Mouse (Mus musculus): ENCODE results near the gene Lhfpl1. TPM values are rescaled to one million over a fixed set of nuclear protein-coding genes. Genes with fewer than 3 reads are reported as not detected.
"Not testable (repeated sequence)": the region's sequence is repeated elsewhere in the genome, so short reads cannot be mapped to it uniquely, and the experiment has no call there.

Lhfpl1 gene
- 7.8 and 9.2 TPM in 2 replicates for polyA plus RNA-seq (2015; fragmentation: Nextera tagmentation; extraction: Ambion mirVana)

DNA sequence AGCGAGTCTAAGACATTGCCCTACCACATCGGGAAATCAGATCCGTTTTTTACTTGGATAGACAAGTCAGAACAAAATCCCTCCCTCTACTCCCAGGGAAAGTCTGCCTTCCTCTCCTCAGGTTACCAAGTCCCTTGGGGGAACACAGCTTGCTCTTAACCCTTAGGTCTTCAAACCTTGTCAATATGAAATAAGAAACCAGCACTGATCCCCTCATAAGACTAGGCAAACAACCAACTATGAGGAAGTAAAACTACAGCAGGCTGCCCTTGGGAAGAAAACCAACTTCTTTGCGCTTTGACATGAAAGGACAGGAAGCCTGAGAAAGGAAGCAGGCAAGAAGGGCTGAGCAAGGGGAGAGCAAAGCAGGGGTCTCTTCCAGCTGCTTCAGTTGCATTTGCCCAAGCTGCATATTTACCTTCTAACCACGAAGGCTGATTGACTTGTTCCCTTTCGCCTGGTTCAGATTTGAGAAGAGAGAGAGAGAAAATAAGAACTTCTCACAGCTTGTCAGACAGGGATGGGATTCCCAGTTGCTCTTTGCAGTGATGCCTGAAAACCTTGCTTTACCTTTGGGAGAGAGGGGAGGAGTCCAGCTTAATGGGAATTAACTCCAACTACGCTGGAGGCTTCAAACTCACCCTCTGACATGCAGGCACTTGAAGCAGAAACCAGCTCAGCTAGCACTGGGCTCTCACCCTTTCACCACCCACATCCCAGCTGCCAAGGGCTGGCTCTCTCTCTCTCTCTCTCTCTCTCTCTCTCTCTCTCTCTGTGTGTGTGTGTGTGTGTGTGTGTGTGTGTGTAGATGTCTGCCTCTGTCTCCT lies at the start of gene Lhfpl1:
Gene Lhfpl1, minus strand, starts transcription at position 713 of the 827 bp plus-strand sequence.
- H3K4me3 ChIP-seq: peak within 1 kb of the TSS; percentile 19
- 23% methylated on average over 7 of the region's 7 CpGs for WGBS
- ATAC-seq (ENCODE audit: insufficient number of reproducible peaks, low FRiP score, low TSS enrichment, low read depth): peak; percentile 71; the same call in 1 of the 2 replicates

DNA sequence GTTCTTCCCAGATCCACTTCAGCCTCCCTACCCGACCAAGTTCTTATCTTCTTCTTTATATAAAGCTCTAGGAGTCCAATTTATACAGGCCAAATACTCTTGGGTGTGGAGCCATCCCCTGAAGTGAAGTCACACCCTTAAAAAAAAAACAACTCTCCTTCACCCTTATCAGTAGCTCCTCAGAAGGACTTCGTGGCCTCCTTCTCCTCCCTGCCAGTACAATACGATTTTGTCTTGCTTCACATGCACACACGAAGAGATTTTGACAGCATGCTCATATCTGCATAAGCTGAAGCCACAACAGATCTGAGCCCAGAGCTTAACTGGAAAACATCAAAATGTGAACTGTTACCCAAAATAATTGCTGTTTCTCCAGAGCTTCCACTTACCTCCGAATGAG lies 22.9 kb upstream of the Lhfpl1 start:
- Histone ChIP-seq H3K27ac (no peak overlapping the region), H3K36me3 (no peaks in the 10 kb centered on the region), H3K4me1 (no peaks in the 10 kb centered on the region), H3K9me3 (no peaks in the 10 kb centered on the region), H3K27me3 (no peaks in the 10 kb centered on the region), H3K4me2 (no peak overlapping the region), H3K9ac (no peak overlapping the region), H3K4me3 (no peak overlapping the region)
- ATAC-seq (ENCODE audit: insufficient number of reproducible peaks, low FRiP score, low TSS enrichment, low read depth): no peak
- WGBS: 70% methylated on average over 5 of the region's 5 CpGs

More for the DNA sequence above, at the start of gene Lhfpl1:
- Histone ChIP-seq H3K9me3 (no peaks in the 10 kb centered on the region), H3K27me3 (no peaks in the 10 kb centered on the region), H3K36me3 (no peaks in the 10 kb centered on the region), H3K27ac (peak within 1 kb of the TSS; percentile 65; the same call in 1 of the 2 replicates), H3K4me1 (no peaks in the 10 kb centered on the region), H3K9ac (no peak within 1 kb of the TSS), H3K4me2 (no peak within 1 kb of the TSS)

DNA sequence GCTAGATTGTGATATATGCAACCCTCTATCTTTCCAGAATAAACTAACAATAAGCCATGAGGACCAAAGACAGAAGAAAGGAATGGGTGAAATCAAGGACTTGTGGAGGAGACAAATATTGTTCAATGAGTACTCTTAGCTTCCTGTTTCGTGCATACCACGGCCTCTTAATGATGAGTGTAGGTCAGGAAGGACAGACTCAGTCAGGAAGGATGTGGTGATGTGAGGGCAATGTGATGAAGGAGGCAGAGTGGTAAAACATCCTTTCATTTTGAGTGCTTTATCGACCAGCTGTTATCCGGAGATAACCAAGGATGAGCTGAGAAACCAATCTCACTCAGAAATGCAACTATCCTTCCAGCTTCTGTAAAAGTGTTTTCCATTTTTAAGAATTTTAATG lies 13.6 kb upstream of the Lhfpl1 start:
- no peak overlapping the region for H3K4me2 ChIP-seq
- WGBS: 81% methylated on average over 4 of the region's 4 CpGs
- H3K4me1 ChIP-seq: no peaks in the 10 kb centered on the region
- H3K9ac ChIP-seq: no peak overlapping the region
- no peaks in the 10 kb centered on the region for H3K36me3 ChIP-seq
- no peaks in the 10 kb centered on the region for H3K9me3 ChIP-seq
- no peak overlapping the region for H3K27ac ChIP-seq
- H3K4me3 ChIP-seq: no peak overlapping the region
- no peaks in the 10 kb centered on the region for H3K27me3 ChIP-seq
- ATAC-seq (ENCODE audit: insufficient number of reproducible peaks, low FRiP score, low TSS enrichment, low read depth): no peak

DNA sequence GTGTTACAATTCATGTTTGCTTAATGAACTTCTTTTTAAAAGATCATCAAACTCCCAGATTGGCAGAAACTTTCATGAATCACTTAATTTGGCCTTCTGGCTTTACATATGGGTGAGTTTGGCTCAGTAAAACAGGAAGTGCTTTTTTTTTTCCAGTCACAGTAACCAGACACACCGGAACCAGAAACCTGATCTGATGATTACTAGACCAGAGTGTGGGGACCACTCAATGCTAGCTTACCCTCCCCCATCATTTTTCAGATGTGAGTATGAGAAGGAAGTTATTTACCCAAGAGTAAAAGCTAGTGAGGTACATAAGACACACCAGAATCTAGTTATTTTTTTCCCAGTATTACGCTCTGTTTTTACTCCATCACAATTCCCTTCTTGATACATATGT lies 6.5 kb downstream of the Lhfpl1 start:
- no peak overlapping the region for H3K27ac ChIP-seq
- H3K4me2 ChIP-seq: no peak overlapping the region
- no peaks in the 10 kb centered on the region for H3K36me3 ChIP-seq
- H3K27me3 ChIP-seq: no peaks in the 10 kb centered on the region
- H3K4me3 ChIP-seq: no peak overlapping the region
- no peak for ATAC-seq (ENCODE audit: insufficient number of reproducible peaks, low FRiP score, low TSS enrichment, low read depth)
- H3K9ac ChIP-seq: no peak overlapping the region
- no peaks in the 10 kb centered on the region for H3K4me1 ChIP-seq
- H3K9me3 ChIP-seq: no peaks in the 10 kb centered on the region
- 59% methylated on average over 2 of the region's 2 CpGs for WGBS

DNA sequence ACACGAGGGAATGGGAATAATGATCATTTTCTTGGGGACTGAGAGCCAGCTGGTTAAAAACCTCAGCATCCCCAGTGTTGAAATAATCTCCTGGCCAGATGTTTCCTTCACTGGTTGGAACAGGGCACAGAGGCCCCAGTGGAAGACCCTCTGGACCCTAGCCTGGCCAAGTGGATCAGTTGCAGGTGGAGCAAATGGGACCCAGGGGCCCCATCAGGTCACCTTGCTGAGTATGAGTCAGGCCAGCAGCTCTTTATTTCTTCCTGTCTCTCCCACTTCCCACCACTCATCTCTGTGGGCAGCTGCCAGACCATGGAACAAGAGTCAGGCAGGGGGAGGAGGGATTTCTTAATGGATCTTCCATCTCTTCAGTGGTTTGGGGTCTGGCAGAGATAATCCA lies 12.7 kb downstream of the Lhfpl1 start:
- Histone ChIP-seq H3K27ac (no peak overlapping the region), H3K9me3 (no peaks in the 10 kb centered on the region), H3K36me3 (no peaks in the 10 kb centered on the region), H3K4me1 (no peaks in the 10 kb centered on the region), H3K9ac (no peak overlapping the region), H3K4me3 (no peak overlapping the region), H3K4me2 (no peak overlapping the region), H3K27me3 (no peaks in the 10 kb centered on the region)
- WGBS: 37% methylated on average over 1 of the region's 1 CpGs
- ATAC-seq (ENCODE audit: insufficient number of reproducible peaks, low FRiP score, low TSS enrichment, low read depth): peak; percentile 69; the same call in 1 of the 2 replicates

DNA sequence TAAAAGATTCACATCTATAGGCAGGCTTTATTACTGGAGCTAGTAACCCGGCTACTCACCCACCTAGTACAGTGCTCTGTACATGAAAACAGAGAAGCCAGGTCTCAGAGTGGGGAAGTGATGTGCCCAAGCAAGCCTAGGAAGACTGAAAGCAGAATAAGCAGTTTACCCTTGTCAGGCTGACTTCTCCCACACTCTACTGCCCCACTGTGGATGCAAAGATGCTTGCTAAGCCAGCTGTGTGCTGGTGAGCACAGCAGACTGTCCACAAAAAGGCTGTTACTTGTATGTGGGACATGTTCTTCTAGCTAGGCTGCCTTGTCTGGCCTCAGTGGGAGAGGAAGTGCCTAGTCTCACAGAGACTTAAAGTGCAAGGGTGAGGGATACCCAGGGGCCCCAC lies 40.3 kb downstream of the Lhfpl1 start:
- ATAC-seq (ENCODE audit: insufficient number of reproducible peaks, low FRiP score, low TSS enrichment, low read depth): no peak
- H3K4me2 ChIP-seq: no peak overlapping the region
- no peaks in the 10 kb centered on the region for H3K27me3 ChIP-seq
- no peaks in the 10 kb centered on the region for H3K9me3 ChIP-seq
- H3K4me1 ChIP-seq: no peaks in the 10 kb centered on the region
- H3K27ac ChIP-seq: no peak overlapping the region
- no peak overlapping the region for H3K4me3 ChIP-seq
- H3K36me3 ChIP-seq: no peaks in the 10 kb centered on the region
- WGBS: 67% methylated on average over 1 of the region's 1 CpGs
- H3K9ac ChIP-seq: no peak overlapping the region

DNA sequence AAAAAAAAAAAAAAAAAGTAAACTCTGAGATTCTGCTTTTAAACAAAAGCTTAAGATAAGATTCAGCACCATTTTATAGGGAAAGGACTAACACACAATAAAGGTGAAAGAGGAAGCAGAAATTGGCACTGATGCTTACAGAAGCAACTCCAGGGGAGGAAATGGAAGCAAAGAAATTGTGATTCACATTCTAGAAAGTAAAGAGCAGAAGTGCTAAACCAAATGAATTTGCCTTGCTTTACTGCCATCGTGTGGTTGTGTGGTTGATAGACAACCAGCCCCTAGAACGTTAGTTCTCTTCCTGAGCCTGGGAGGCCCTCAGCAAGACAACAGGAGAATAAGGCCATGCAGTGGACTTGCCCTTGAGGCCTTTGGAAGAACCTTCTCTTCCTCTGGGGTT lies 41.7 kb downstream of the Lhfpl1 start:
- Histone ChIP-seq H3K4me1 (no peaks in the 10 kb centered on the region), H3K4me2 (no peak overlapping the region), H3K4me3 (no peak overlapping the region), H3K9ac (no peak overlapping the region), H3K36me3 (no peaks in the 10 kb centered on the region), H3K27me3 (no peaks in the 10 kb centered on the region), H3K9me3 (no peaks in the 10 kb centered on the region), H3K27ac (no peak overlapping the region)
- WGBS: 9% methylated on average over 2 of the region's 2 CpGs
- ATAC-seq (ENCODE audit: insufficient number of reproducible peaks, low FRiP score, low TSS enrichment, low read depth): no peak

DNA sequence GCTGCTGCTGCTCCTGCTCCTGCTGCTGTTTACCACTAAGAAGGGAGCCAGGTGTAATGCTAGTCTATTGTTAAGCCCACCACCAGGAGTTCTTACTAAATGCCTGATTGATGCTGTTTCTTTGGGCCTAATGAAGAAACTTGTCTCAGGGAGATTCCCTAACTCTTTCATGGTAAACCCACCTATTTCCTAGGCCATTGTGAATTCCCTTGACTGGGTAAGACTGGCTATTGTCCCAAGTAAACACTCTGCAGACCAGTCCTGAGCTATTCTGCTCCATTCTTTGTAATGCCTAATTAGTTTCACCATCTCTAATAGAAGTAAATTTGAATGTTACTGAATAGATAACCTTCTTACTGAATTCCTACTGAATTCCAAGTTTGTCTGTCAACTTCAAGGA lies 48.7 kb downstream of the Lhfpl1 start:
- not testable (repeated sequence) for ATAC-seq (ENCODE audit: insufficient number of reproducible peaks, low FRiP score, low TSS enrichment, low read depth)

DNA sequence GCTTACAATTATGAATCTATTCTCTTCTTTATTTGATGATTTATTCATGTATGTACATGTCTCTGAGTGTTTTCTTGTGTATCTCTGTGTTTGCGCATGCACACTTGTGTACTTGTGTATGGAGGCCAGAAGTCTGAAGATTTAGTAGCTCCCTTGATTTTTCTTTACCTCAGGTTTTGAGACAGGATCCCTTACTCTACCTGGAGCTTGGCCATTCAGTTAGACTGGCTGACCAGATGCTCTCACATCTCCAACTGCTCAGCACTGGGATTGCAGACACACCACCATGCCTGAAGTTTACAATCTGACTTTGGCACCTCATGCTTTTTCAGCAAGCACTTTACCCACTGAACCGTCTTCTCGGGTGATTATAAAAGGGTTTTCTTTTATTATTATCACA lies 76.7 kb downstream of the Lhfpl1 start:
- Histone ChIP-seq H3K27me3 (no peaks in the 10 kb centered on the region), H3K4me1 (no peaks in the 10 kb centered on the region), H3K27ac (no peak overlapping the region), H3K36me3 (no peaks in the 10 kb centered on the region), H3K9ac (no peak overlapping the region), H3K4me2 (no peak overlapping the region), H3K4me3 (no peak overlapping the region), H3K9me3 (no peaks in the 10 kb centered on the region)
- no peak for ATAC-seq (ENCODE audit: insufficient number of reproducible peaks, low FRiP score, low TSS enrichment, low read depth)
- WGBS: 84% methylated on average over 3 of the region's 3 CpGs

More for the DNA sequence above, 48.7 kb downstream of the Lhfpl1 start:
- H3K27me3 ChIP-seq, H3K4me2 ChIP-seq, H3K27ac ChIP-seq, H3K9ac ChIP-seq, H3K9me3 ChIP-seq, H3K36me3 ChIP-seq, H3K4me3 ChIP-seq, H3K4me1 ChIP-seq: not testable (repeated sequence)

DNA sequence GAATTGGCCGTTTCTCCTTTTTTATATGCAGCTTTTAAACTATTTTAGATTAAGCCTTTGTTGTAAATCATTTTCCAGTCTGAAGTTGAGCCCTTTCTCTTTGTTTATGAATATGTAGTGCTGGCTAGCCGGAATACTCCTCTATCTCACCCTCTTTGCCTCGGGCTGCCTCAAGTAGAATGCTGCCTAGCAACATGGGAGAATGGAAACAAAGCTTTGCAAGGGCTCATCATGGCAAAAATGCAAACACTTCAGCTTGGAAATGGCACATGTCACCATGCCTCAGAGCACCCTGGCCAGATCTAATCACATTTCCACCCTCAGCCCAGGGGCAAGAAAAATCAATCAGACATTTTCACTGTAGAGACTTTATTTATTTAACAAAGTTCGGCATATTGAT lies 77.1 kb downstream of the Lhfpl1 start:
- Histone ChIP-seq H3K27ac (no peak overlapping the region), H3K4me2 (no peak overlapping the region), H3K36me3 (no peaks in the 10 kb centered on the region), H3K9me3 (no peaks in the 10 kb centered on the region), H3K27me3 (no peaks in the 10 kb centered on the region), H3K4me1 (no peaks in the 10 kb centered on the region), H3K9ac (no peak overlapping the region), H3K4me3 (no peak overlapping the region)
- no peak for ATAC-seq (ENCODE audit: insufficient number of reproducible peaks, low FRiP score, low TSS enrichment, low read depth)
- 64% methylated on average over 4 of the region's 4 CpGs for WGBS

DNA sequence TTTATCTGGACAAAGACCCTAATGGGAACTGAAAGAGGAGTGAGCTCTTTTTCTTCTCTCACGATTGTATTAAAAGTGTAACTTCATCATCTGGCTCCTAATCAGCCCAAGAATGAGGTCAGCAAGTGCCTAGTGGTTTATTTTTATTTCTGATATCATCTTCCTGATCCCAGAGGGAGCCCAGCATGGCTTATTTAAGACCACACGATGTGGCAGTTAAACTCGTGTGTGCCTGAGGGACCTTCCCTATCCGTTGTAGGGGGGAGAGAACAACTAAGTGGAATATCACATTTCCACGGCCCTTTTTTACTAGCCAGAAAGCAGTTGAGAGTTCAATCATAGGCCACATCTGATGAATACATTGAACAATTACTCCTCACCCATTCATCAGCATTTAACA lies 87.1 kb downstream of the Lhfpl1 start:
- 52% methylated on average over 5 of the region's 5 CpGs for WGBS
- H3K27ac ChIP-seq: no peak overlapping the region
- no peaks in the 10 kb centered on the region for H3K4me1 ChIP-seq

More for the DNA sequence above, 87.1 kb downstream of the Lhfpl1 start:
- no peaks in the 10 kb centered on the region for H3K36me3 ChIP-seq
- H3K27me3 ChIP-seq: no peaks in the 10 kb centered on the region
- H3K9me3 ChIP-seq: no peaks in the 10 kb centered on the region
- ATAC-seq (ENCODE audit: insufficient number of reproducible peaks, low FRiP score, low TSS enrichment, low read depth): no peak
- no peak overlapping the region for H3K9ac ChIP-seq
- H3K4me2 ChIP-seq: no peak overlapping the region
- no peak overlapping the region for H3K4me3 ChIP-seq

Measured in limb, embryonic 15.5 days (tissue).